Mouse (Mus musculus) ES-Bruce4 (cell line): ENCODE measurements around the gene Prkch.

ENCODE experiments used
- CTCF ChIP-seq: IDR thresholded peaks from one replicate; pipeline ENCODE4 v1.8.1; 2011; ENCODE audit warnings: low read depth, low read length
- EP300 ChIP-seq: IDR thresholded peaks from 2 replicates; pipeline ENCODE4 v1.6.1; 2011; ENCODE audit warnings: low read depth, low read length; ENCODE audit not compliant: insufficient read depth
- POLR2A ChIP-seq: IDR thresholded peaks from one replicate; pipeline ENCODE4 v1.8.1; 2011; ENCODE audit warnings: low read length; ENCODE audit not compliant: insufficient read depth

- TF ChIP-seq CTCF (no peak), POLR2A (no peak), EP300 (no peak)
These were observed 26.3 kb downstream of the Prkch start for GRCm38 (mm10) chr12:73610831-73611370.
